ENCODE assay signal across 10 mouse cellular contexts in the genomic region with DNA sequence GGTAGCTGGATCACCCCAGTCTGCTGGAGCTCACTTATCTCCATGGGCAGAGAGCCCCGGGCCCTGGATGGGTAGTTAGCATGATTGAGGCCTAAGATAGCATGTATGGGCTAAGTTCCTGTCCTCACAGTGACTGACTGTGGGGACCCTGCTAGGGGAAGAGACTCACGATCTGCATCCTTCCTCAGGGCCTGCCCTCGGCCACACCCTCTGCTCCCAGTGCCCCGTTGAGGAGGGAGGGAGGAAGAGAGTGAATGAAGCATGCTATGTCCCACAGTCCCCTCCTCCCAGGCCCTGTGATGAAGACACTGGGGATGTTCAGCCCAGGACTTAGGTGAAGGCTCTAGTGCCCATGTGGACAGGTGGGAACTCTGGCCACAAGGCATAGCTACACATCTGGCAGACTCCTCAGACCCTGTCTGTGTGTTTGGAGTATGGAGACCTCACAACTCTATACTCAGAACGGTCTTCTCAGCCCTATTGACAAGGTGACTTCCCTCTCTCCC. TPM values are rescaled to one million over a fixed set of nuclear protein-coding genes. Genes with fewer than 3 reads are reported as not detected.
DNase-seq lines count a peak whose midpoint lies in the region; ATAC-seq and TF ChIP-seq lines count a peak whose summit lies in the region.
"Had no signal": no experiment of that assay in that cellular context is flagged by ENCODE, and none has a peak within 500 bp of the region (broad histone marks: within the 10 kb centered on the region; RNA-seq: fewer than 3 reads in every experiment).

No protein-coding gene starts in this region.

- H3K27me3 ChIP-seq in hindbrain, embryonic 12.5 days = no peaks in the 10 kb centered on the region
- H3K27me3 ChIP-seq in hindbrain, embryonic 11.5 days (ENCODE audit: control insufficient read depth, insufficient read depth, low read length) = no peaks in the 10 kb centered on the region
- no peaks in the 10 kb centered on the region for H3K27me3 ChIP-seq in limb, embryonic 12.5 days

- no peak for TF ChIP-seq CTCF in layer of hippocampus, adult 2 months (conservative IDR thresholded peaks at IDR 0.05)

- no peak overlapping the region for H3K27ac ChIP-seq in hindbrain, embryonic 12.5 days
- no peak overlapping the region for H3K27ac ChIP-seq in hindbrain, embryonic 11.5 days (ENCODE audit: low read depth, low read length)
- no peak overlapping the region for H3K27ac ChIP-seq in limb, embryonic 12.5 days
- no peak overlapping the region for H3K27ac ChIP-seq in layer of hippocampus, adult 2 months
- H3K27ac ChIP-seq: hindbrain, postnatal 0 days had no signal

- H3K4me1 ChIP-seq in hindbrain, embryonic 12.5 days = no peaks in the 10 kb centered on the region
- H3K4me1 ChIP-seq in hindbrain, embryonic 11.5 days (replicated peaks; ENCODE audit: control insufficient read depth, insufficient read depth, low read length) = no peaks in the 10 kb centered on the region
- peaks cover 27% of the 10 kb centered on the region for H3K4me1 ChIP-seq in limb, embryonic 12.5 days (replicated peaks)

- peak overlapping the region; percentile 34; the same call in 1 of the 2 replicates for H3K4me2 ChIP-seq in hindbrain, embryonic 12.5 days (replicated peaks)
- no peak overlapping the region for H3K4me2 ChIP-seq in hindbrain, embryonic 11.5 days (replicated peaks; ENCODE audit: low read depth, low read length)
- H3K4me2 ChIP-seq in limb, embryonic 12.5 days = peak overlapping the region; percentile 59

- 56% methylated on average over 5 of the region's 5 CpGs for WGBS in hindbrain, embryonic 12.5 days
- WGBS in hindbrain, embryonic 11.5 days = 71% methylated on average over 5 of the region's 5 CpGs
- 60% methylated on average over 5 of the region's 5 CpGs for WGBS in limb, embryonic 12.5 days

- no peak overlapping the region for H3K9ac ChIP-seq in hindbrain, embryonic 12.5 days
- no peak overlapping the region for H3K9ac ChIP-seq in hindbrain, embryonic 11.5 days (ENCODE audit: low read depth, low read length)
- no peak overlapping the region for H3K9ac ChIP-seq in limb, embryonic 12.5 days (replicated peaks)

- no peaks in the 10 kb centered on the region for H3K9me3 ChIP-seq in hindbrain, embryonic 12.5 days (replicated peaks)
- H3K9me3 ChIP-seq in hindbrain, embryonic 11.5 days (ENCODE audit: control insufficient read depth, low read length) = no peaks in the 10 kb centered on the region
- no peaks in the 10 kb centered on the region for H3K9me3 ChIP-seq in limb, embryonic 12.5 days
- H3K9me3 ChIP-seq: megakaryocyte, embryonic 14.5 days had no signal

- H3K4me3 ChIP-seq in hindbrain, embryonic 12.5 days = no peak overlapping the region
- H3K4me3 ChIP-seq in hindbrain, embryonic 11.5 days (ENCODE audit: low read depth, low read length) = no peak overlapping the region
- H3K4me3 ChIP-seq in limb, embryonic 12.5 days (replicated peaks) = no peak overlapping the region; the same call in 1 of the 2 replicates
- no peak overlapping the region for H3K4me3 ChIP-seq in layer of hippocampus, adult 2 months
- H3K4me3 ChIP-seq: megakaryocyte, embryonic 14.5 days had no signal

- ATAC-seq in hindbrain, embryonic 12.5 days (ENCODE audit: low FRiP score) = no peak
- ATAC-seq in hindbrain, embryonic 11.5 days (ENCODE audit: low FRiP score) = no peak
- no peak for ATAC-seq in limb, embryonic 12.5 days (ENCODE audit: insufficient number of reproducible peaks, insufficient read depth, low FRiP score, low TSS enrichment, low read depth)
- ATAC-seq: hindbrain, postnatal 0 days had no signal

- no peaks in the 10 kb centered on the region for H3K36me3 ChIP-seq in hindbrain, embryonic 12.5 days
- no peaks in the 10 kb centered on the region for H3K36me3 ChIP-seq in hindbrain, embryonic 11.5 days (ENCODE audit: control insufficient read depth, insufficient read depth, low read length)
- H3K36me3 ChIP-seq in limb, embryonic 12.5 days = peaks cover 38% of the 10 kb centered on the region

- no peak for DNase-seq in hindbrain, embryonic 11.5 days (ENCODE audit: low spot score)
- DNase-seq in urinary bladder, postnatal 14 days (ENCODE audit: low spot score) = peak; percentile 12
- DNase-seq in urinary bladder, adult 18-20 months (ENCODE audit: low spot score in 2 of 2) = no peak
- no peak for DNase-seq in embryo, embryonic 9.5 days (ENCODE audit: extremely low spot score)
- no peak for DNase-seq in layer of hippocampus, adult 2 months (ENCODE audit: low spot score in 2 of 2)
- DNase-seq in frontal cortex, postnatal 14 days (ENCODE audit: low spot score in 2 of 2) = no peak

RNA-seq across cellular contexts. Expression of a gene that starts 1.7 kb away (rescaled TPM):
- 43.6 and 62.6 TPM in 2 replicates for polyA plus RNA-seq in hindbrain, embryonic 12.5 days (2016; fragmentation: Nextera tagmentation; extraction: Ambion mirVana)
- 15.7 and 16.7 TPM in 2 replicates for polyA plus RNA-seq in hindbrain, embryonic 11.5 days (2014; fragmentation: Nextera tagmentation; extraction: Ambion mirVana)
- 40.1 and 49.2 TPM in 2 replicates for polyA plus RNA-seq in limb, embryonic 12.5 days (2016; fragmentation: Nextera tagmentation; extraction: Ambion mirVana)
- total RNA-seq in layer of hippocampus, adult 2 months (2021) = 10 to 100 TPM; 19.6 to 23.2 TPM
